Mouse (Mus musculus) CH12F3 (cell line): ENCODE data around the gene Gm48551.

Source experiments
- in situ Hi-C: fragments of 300-500 bp; cut with MboI; formaldehyde crosslinking; loops from 2 replicates; pipeline ENCODE4 v1.14.3; 2020; ENCODE audit warnings: low sequenced_read_pairs

Gene Gm48551

GRCm38 (mm10) chr10:81427804-81428506 lies 43.7 kb downstream of the Gm48551 start:
- in situ Hi-C loops = no loop called here

GRCm38 (mm10) chr10:81428507-81428870 lies 44.2 kb downstream of the Gm48551 start:
- in situ Hi-C loops = no loop called here

DNA sequence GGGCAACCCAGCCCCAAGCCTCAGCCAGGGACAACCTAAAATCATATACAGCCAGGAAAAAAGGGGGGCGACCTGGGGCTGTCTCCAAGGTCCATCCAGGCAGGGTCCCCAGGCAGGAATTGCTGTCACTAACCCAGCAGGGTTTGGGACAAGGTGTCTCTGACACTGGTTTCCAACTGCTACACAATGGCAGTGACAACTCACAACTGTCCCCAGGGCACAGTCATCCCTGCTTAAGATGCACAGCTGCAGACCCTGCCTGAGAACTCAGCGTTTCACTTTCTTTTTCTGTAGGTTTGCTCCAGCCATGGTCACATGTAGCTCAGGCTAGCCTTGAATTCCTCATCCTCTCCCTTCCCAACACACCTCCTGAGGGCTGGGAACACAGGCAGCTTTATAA lies 44.8 kb downstream of the Gm48551 start:
- in situ Hi-C loops = no loop called here

DNA sequence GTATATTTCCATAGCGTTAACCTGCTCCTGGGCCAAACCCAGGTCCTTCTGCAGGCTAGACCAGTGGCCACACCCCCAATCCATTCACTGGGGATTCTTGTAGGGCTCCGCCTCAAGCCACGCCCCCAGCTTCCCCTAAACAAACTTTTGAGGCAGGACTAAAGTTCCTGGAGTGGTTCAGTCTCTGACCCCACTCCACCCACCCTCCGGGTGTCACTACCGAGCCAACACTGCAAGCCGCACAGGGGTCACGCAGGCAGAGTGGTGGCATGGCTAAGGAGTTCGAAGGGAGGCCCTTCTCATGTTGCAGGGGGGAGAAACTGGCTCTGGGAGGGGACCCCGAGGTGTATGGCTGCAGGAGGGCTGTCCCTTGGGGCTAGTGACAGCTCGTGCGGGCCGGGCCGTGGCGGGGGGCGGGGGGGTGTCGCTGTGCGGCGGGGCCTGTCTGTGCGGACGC lies 45.4 kb downstream of the Gm48551 start:
- in situ Hi-C loops = no loop called here

GRCm38 (mm10) chr10:81430141-81430830 lies 46.0 kb downstream of the Gm48551 start:
- in situ Hi-C loops = no loop called here

DNA sequence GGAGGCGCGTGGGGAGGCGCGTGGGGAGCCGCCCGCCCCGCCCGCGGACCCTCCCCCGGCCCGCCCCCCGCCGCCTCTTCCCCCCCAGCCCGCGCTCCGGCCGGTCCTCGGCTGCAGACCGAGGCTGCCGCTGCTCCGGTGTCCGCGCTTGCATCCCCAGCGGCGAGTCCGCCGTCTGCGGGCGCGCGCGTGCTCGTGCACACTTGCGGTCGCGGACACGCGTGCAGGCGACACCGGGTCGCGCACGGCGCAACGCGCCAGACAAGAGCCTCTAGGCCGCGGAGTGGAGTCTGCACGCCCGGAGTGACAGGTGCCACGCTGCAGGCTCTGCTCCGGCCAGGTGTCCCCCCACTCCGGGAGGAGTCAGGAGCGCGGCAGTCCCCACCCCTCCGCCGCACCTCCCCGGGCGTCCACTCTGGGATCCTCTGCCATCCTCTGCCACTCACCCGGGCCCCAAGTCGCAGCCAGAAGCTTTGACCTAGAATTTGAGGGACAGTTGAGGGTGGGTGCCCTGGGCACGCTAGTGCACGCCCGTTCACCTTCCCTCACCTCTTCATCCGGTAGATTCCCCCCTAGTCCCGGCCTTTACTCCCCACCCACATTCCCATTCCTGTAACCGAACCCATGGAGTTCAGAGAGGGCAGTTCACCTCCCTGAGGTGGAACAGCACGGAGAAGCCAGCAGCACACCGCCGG lies 46.7 kb downstream of the Gm48551 start:
- in situ Hi-C loops = no loop called here

- in situ Hi-C loops = no loop called here
Observed at GRCm38 (mm10) chr10:81431526-81432168, 47.4 kb downstream of the Gm48551 start.

DNA sequence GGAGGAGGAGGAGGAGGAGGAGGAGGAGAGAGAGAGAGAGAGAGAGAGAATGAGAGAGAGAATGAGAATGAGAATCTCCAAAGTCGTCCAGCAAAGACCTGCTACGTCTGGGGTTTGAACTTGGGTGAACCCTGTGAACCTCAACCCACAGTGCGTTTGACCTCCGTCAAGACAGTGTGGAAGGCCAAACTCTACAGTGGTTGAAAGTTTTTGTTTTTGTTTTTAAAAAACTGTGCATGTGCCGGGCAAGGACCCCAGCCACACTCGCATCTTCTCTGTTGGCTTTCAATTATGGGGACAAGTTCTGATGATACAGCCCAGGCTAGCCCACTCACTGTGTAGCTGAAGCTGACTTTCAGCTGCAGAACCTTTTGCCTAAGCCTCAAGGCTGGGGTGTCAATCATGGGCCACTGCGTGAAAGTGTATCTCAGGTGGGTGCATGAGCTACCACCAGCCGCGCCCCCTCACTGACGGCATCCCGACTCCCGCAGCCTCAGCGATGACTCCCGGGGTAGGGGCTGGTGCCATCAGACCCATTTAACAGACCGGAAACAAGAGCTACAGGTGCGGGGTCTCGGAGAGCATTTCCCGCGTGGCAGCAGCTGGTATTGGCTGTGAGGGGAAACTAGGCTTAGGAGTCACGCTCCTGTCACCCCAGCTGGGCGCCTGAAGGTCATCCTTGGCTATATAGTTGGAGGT lies 48.1 kb downstream of the Gm48551 start:
- in situ Hi-C loops = no loop called here

DNA sequence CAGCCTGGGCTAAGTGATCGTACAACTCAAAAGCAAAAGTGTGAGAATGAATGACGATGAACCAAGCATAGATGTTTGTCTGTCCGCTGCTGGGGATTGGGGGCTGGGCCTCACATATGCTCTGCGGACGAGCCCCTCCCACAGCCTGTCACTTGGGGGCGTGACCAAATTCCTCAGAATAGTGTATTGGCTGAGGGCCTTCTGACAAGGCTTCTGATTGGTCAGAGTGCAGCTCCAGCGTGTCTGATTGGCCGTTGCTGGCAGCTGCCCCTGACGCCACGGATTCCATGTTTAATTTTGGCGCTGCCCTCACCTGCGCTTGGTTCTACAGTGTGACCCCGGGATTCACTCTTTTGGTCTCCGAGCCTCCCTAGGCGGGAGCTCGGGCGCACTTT lies 48.6 kb downstream of the Gm48551 start:
- in situ Hi-C loops = no loop called here

DNA sequence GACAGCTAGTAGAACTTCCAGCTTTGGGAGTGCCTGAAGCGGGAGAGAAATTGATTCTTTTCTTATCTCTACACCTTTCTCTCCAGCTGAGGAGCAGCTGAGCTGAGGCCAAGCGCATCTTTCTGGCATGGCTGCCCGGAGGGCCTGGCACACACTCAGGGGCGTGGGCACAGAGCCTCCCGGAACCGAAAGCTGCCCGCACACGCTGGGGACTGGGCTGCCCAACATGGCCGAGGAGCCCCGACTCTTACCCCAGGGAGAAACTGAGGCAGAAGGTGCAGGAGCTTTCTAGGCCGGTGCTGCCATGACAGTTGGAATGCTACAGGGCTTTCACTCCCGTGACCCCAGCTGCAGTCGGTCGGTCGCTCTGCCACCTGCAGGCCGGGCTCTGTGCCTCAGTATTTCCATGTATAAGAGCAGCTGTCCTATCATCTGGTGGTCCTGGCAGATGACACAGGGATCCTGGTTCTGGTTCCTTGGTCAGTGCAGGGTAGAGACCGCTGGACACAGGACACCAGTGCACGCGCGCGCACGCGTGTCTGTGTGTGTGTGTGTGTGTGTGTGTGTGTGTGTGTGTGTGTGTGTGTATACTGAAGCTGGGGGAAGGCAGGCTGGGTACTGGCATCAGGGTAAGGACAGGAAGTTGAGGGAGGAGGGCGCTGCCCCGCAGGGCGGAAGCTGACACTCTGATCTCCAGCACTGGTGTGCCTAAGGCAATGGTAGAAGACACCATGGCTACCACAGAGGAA lies 49.4 kb downstream of the Gm48551 start:
- in situ Hi-C loops = no loop called here

DNA sequence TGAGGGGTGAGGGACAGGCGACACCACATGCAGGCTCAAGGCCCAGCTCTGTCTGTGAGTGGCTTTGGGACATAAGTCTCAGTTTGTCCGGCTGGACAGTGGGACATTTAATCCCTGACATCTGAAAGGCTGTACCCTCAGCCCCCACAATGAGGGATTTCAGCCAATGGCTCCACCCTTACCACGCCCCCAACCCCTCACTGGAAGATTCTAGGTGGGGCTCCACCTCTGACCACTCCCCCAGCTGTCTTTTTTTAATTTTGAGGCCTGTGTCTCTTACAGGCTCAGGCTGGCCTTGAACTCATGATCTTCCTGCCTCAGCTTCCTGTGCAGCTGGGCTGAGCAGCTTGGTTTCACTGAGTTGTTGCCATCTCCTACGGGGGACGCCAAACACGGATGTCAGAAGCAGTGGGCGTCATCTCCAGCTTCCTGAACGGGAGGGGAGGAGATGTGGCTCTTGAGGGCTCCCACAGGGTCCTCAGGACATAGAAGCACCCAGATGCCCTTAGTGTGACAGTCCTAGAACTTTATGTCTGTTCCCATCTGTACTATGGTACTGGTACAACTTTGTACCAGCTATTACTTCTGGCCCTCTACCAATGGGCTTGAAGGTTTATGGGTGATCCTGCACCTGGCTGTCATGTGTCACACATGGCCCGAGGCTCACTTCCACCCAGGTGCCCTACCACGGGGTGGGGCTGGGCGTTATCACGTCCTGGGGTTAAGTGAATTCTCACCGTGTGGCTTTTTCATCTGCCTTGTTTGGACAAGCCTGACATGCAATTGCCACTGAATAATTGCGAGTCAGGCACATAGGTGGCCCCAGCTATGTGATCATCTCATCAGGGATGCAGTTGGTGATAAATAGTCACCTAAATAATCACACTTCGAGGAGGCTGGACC lies 50.3 kb downstream of the Gm48551 start:
- in situ Hi-C loops = no loop called here

GRCm38 (mm10) chr10:81435436-81435835 lies 51.2 kb downstream of the Gm48551 start:
- in situ Hi-C loops = no loop called here

DNA sequence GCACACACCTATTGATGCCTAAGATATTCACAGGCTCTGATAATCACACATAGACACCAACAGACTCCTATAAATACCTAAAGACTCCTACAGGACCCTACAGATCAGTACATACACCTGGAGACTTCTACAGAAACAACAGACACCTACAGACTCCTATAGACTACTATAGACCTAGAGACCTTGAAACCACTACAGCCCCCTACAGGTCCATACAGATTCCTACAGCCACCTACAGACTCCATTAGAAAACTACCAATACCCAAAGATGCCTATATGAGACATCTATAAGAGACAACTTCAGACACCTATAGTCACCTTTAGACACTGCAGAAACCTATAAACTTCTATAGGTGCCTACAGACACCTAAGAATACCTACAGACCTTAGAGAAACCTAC lies 56.8 kb downstream of the Gm48551 start:
- in situ Hi-C loops = no loop called here
